Mouse (Mus musculus) hindlimb bud, embryonic 11.5 days (tissue): ENCODE data around the gene Olfr1310.
"Not testable (repeated sequence)": the region's sequence is repeated elsewhere in the genome, so short reads cannot be mapped to it uniquely, and the experiment has no call there.

Experiments
- DNase-seq: peaks from one replicate; pipeline ENCODE4 v3.0.0-alpha.2; 2012; ENCODE audit warnings: low read depth, low spot score; ENCODE audit errors: extremely low spot score

Gene Olfr1310

DNA sequence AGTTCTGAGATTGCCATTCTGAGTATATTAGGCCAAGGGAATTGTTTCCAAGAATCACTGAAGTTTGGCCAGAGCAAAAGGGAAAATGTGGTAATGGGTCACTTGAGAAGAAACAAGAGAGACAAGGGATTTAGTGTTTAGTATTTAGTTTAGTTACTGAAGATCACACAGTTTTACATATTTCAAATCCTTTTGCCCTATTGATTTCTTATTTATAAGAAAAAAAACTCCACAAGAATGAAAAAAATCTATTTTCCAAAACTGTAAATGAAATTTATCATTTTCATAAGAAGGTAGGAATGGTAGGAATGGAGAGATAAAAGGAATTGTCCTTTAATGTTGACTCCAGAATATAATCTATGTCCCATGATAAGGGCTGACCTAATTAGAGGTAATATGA is at the start of gene Olfr1310:
TSS of gene Olfr1310 (minus strand) at position 101 of the 400 bp plus-strand sequence.
- no peak for DNase-seq

DNA sequence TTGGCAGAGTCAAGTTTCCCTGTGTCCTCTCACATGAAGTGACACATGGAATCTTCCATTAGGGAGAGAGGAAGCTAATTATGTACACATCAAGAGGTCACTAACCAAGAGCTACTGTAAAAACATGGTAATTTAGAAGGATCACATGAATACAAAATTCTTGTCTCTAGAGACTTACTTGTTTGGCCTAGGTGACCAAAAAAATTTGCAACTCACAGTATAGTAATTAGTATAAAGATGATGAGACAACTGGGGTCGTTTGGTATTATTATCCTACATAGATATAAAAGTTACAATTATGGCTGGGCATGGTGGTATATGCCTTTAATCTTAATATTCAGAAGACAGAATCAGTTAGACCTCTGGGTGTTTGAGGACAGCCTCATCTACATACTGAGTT is 37.6 kb upstream of the Olfr1310 start, which contains the start of gene Olfr1312:
TSS of gene Olfr1312 (minus strand) at position 101 of the 400 bp plus-strand sequence.
- no peak for DNase-seq

DNA sequence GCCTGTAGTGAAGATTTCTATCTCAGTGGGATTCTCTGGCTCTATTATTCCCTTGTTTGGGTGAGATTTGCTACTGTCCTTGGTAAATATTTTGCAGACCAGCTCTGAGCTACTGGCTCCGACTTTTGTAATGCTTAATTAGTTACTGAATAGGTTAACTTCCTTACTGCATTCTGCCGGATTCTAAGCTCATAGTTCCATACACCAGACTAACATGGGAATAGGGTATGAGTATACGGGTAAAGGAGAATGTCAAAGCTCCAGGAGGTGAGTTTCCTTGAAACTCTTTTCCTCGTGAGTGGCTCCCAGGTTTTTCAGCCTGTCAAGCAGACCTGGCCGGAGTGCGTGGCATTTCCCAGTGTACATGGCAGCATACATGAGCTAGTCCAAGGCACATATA is 14.5 kb upstream of the Olfr1310 start:
- not testable (repeated sequence) for DNase-seq

DNA sequence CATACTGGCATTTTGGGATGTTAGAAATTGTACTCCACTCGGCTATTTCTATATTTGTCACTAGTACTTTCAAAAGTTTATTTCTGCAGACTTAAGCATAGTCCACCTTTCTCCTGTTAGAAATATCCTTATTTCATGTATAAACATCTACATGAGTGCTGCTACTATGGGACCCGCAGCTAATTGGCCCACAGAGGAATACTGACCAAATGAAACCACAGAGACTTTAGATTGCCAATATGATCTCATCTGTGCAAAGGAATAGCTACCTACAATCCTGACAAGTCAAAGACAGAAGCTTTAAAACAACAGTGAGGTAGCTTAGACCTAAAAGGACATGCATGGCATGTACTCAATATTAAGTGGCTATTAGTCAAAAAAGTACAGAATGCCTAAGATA is 11.8 kb upstream of the Olfr1310 start, which contains the start of gene Olfr1311:
TSS of gene Olfr1311 (minus strand) at position 101 of the 400 bp plus-strand sequence.
- DNase-seq: no peak

DNA sequence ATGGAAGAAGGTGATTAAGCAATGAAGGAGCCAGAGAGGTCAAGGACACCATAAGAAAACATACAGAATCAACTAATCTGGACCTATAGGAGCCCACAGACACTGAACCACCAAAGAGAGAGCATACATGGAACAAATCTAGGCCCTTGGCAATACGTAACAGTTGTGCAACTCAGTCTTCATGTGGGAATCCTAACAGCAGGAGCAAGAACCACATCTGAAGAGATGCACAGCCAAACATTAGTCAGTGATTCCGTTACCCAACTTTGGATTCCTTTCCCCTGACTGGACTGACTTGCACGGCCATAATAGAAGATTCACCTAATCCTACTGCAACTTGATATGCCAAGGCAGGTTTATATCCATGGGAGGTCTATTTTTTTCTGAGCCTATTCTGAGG is 2.4 kb upstream of the Olfr1310 start:
- no peak for DNase-seq

DNA sequence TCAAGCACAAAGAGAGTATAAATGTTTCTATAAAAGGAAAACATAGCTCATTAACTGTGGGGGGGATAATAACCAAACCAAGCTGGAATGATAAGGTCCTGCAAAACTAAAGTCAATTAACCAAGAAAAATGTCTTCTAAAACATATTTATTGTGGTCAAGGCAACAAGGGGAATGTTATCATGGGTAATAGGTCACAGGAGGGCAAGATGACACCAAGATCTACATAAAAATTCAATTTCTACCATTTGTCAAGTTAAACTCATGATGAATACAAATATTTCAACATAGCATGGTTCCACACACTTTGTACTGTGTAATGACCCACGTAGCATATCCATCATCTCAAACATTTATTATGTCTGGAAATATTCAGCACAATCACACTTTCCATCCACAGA is 22.3 kb downstream of the Olfr1310 start, which contains the start of gene Olfr1309:
TSS of gene Olfr1309 (minus strand) at position 101 of the 400 bp plus-strand sequence.
- no peak for DNase-seq

DNA sequence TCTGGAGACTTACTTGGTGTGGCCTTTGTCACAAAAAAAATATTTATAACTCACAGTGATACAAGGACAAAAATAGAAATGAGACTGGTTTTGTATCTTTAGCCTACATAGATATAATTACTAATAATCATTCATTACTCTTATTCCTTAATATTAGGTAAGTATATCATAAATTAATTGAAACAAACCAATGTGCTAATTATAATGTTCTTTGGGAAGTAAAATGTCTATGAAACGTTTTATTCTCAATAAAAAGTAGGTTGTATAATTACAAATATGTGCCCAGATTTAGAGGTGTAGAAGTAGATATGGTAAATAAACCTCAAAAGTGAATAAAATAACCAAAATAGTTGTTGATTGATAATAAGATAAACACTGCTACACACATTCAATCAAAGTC is 47.7 kb downstream of the Olfr1310 start, which contains the start of gene Olfr1308:
TSS of gene Olfr1308 (minus strand) at position 101 of the 400 bp plus-strand sequence.
- no peak for DNase-seq
